Mouse (Mus musculus) central nervous system, embryonic 14 days (tissue): ENCODE results near the gene Magea4. TPM values are rescaled to one million over a fixed set of nuclear protein-coding genes. Genes with fewer than 3 reads are reported as not detected.

Experiments
- polyA plus RNA-seq: library from polyadenylated mRNA; depleted of rRNA; stranded (reverse); fragments of >200 nt; gene quantifications from 2 replicates; pipeline ENCODE4 v1.2.3, GENCODE M21; 2012; rRNA removed

Gene Magea4
- not detected in 2 replicates for polyA plus RNA-seq

DNA sequence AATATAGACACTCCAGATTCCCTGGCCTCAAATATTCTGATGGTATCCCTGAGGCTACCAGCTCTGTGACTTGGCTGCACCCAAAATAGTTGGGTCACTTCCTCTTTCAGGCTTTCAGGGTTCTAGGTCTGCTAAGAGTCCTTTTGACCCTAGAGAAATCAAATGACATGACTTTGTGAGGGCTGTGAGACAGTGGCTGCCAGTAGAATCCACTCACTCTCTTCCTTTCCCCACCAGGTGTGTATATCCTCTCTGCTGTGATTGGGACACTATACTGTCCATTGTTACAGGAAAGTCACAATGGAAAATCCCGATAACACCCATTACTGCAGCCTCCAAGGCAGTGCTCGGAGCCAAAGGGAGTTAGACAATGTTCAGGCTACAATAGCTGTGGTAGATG is at the start of gene Magea4:
TSS of gene Magea4 (plus strand) at position 301 of the 400 bp plus-strand sequence.

Other genes with a start within 250 kb of the Magea4 start
- 0.09 and 0.25 TPM in 2 replicates for gene Fate1, start 249.0 kb upstream of the Magea4 start, polyA plus RNA-seq
- 0.16 and 0.34 TPM in 2 replicates for gene Cnga2, start 230.2 kb upstream of the Magea4 start, polyA plus RNA-seq
- gene Gabre, start 52.8 kb downstream of the Magea4 start, polyA plus RNA-seq, result 2.6 and 3.8 TPM in 2 replicates
- gene Magea10, start 164.8 kb downstream of the Magea4 start, polyA plus RNA-seq, result not detected in 2 replicates